Mouse (Mus musculus): ENCODE measurements around the gene Vps37d. TPM values are rescaled to one million over a fixed set of nuclear protein-coding genes. Genes with fewer than 3 reads are reported as not detected.

Gene Vps37d
- polyA plus RNA-seq, 1 experiment from 2014 or later = 5.4 TPM

Other genes with a start within 250 kb of the Vps37d start
- not detected in 2 replicates for gene Tmem270, start 171.5 kb downstream of the Vps37d start, polyA plus RNA-seq (2015; fragmentation: Nextera tagmentation; extraction: Ambion mirVana)
- 3.9 and 5.3 TPM in 2 replicates for gene Cldn13, start 162.7 kb downstream of the Vps37d start, polyA plus RNA-seq (2015; fragmentation: Nextera tagmentation; extraction: Ambion mirVana)
- gene Mettl27, start 145.9 kb downstream of the Vps37d start, polyA plus RNA-seq (2015; fragmentation: Nextera tagmentation; extraction: Ambion mirVana) = 18.5 and 25.7 TPM in 2 replicates
- gene Cldn4, start 131.3 kb downstream of the Vps37d start, polyA plus RNA-seq (2015; fragmentation: Nextera tagmentation; extraction: Ambion mirVana) = 45.6 and 49.2 TPM in 2 replicates
- gene Cldn3, start 92.1 kb downstream of the Vps37d start, polyA plus RNA-seq (2015; fragmentation: Nextera tagmentation; extraction: Ambion mirVana) = 173 and 195 TPM in 2 replicates
- gene Abhd11, start 69.1 kb downstream of the Vps37d start, polyA plus RNA-seq (2015; fragmentation: Nextera tagmentation; extraction: Ambion mirVana) = 96.0 and 101 TPM in 2 replicates
- gene Stx1a, start 54.8 kb downstream of the Vps37d start, polyA plus RNA-seq (2015; fragmentation: Nextera tagmentation; extraction: Ambion mirVana) = 13.0 and 15.7 TPM in 2 replicates
- 30.7 and 33.6 TPM in 2 replicates for gene Dnajc30, start 14.1 kb downstream of the Vps37d start, polyA plus RNA-seq (2015; fragmentation: Nextera tagmentation; extraction: Ambion mirVana)
- 106 and 115 TPM in 2 replicates for gene Bud23, start 13.3 kb downstream of the Vps37d start, polyA plus RNA-seq (2015; fragmentation: Nextera tagmentation; extraction: Ambion mirVana)
- gene Mlxipl, start 11.6 kb upstream of the Vps37d start, polyA plus RNA-seq (2015; fragmentation: Nextera tagmentation; extraction: Ambion mirVana) = 6.5 and 8.7 TPM in 2 replicates
- gene Tbl2, start 71.4 kb upstream of the Vps37d start, polyA plus RNA-seq (2015; fragmentation: Nextera tagmentation; extraction: Ambion mirVana) = 26.3 and 28.0 TPM in 2 replicates
- 50.2 and 50.3 TPM in 2 replicates for gene Bcl7b, start 90.0 kb upstream of the Vps37d start, polyA plus RNA-seq (2015; fragmentation: Nextera tagmentation; extraction: Ambion mirVana)
- 33.1 and 34.1 TPM in 2 replicates for gene Baz1b, start 109.0 kb upstream of the Vps37d start, polyA plus RNA-seq (2015; fragmentation: Nextera tagmentation; extraction: Ambion mirVana)
- gene Fzd9, start 173.0 kb upstream of the Vps37d start, polyA plus RNA-seq (2015; fragmentation: Nextera tagmentation; extraction: Ambion mirVana) = 0.87 and 0.88 TPM in 2 replicates